Mouse (Mus musculus) lung, adult 2 months (tissue): Measurements from ENCODE around the gene Ipcef1.

Experiments used
- CTCF ChIP-seq: fragments of 200-500 bp; IDR thresholded peaks from 2 replicates; pipeline ENCODE4 v1.5.1; 2011; ENCODE audit warnings: mild to moderate bottlenecking, low read length, control low read depth; ENCODE audit not compliant: insufficient read depth
- POLR2A ChIP-seq: fragments of 200-500 bp; IDR thresholded peaks from 2 replicates; pipeline ENCODE4 v1.6.1; 2011; ENCODE audit warnings: low read depth, mild to moderate bottlenecking, control low read depth, low read length, borderline replicate concordance; ENCODE audit errors: extremely low read depth

DNA sequence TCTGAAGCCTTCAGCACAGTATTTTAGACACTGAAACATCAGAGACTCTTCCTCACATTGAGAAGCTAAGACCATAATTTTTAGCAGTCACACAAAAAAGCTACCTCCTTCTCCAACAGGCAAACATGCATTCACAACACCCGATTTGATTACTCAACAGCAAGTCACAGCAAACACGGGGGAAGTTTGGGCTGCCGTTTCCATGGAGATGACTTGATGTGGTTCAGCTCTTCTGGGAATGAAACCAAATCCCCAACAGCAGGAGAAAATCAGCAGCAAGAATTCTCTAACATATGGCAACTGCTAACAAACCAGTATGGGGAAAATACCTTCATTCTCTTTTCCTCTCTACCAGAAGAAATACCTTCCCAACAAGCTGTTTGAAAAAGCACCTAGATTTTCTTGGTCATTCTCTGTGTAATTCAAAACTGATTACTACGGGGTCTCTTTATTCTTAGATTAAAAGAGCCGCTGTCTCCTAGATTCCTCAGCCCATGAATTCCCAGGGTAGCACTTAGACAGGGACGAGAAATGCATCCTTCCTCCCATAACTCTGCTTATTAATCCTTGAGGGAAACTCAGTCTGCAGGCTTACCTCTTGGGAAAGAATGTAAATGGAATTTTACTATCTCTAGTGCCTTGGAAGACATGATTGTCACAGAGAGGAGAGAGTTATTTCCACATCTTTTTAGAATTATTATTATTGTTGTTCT, 135.6 kb downstream of the Ipcef1 start:
- TF ChIP-seq POLR2A (no peak), CTCF (no peak)
